Mouse (Mus musculus) myocyte (in vitro differentiated cells): ENCODE data around the gene Stard7.

Experiments
- POLR2A ChIP-seq: IDR thresholded peaks from one replicate; pipeline ENCODE4 v1.6.1; 2011; ENCODE audit warnings: low read depth, mild to moderate bottlenecking, control low read depth, moderate library complexity; ENCODE audit not compliant: insufficient read length
- POLR2AphosphoS2 ChIP-seq: IDR thresholded peaks from one replicate; pipeline ENCODE4 v1.6.1; 2011; ENCODE audit warnings: low read depth, control low read depth; ENCODE audit not compliant: insufficient read length
- TCF12 ChIP-seq: IDR thresholded peaks from one replicate; pipeline ENCODE4 v1.6.1; 2011; ENCODE audit warnings: mild to moderate bottlenecking, control low read depth; ENCODE audit not compliant: poor library complexity, insufficient read depth, severe bottlenecking

DNA sequence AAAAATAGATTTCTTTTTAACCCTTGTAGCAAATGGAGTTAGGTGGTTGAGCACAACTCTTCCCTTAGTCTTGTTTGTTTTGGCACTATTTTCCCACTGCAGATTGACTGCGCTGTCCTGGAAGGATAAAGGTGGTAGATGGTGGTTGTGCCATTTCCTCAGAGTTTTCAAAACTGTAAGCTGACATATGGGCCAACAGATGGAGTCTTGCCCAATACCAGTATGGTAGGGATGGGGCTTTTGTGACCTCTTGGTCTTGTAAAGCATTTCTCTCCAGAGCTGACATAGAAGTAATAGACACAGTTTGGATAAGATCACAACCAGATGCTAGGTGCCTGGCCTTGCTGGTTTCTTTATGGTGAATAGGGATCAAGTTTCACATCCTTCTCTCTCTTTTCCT lies 28.0 kb downstream of the Stard7 start:
- TF ChIP-seq POLR2A (no peak), POLR2AphosphoS2 (no peak), TCF12 (no peak)
